Mouse (Mus musculus): ENCODE measurements around the gene Abhd17a.

DNA sequence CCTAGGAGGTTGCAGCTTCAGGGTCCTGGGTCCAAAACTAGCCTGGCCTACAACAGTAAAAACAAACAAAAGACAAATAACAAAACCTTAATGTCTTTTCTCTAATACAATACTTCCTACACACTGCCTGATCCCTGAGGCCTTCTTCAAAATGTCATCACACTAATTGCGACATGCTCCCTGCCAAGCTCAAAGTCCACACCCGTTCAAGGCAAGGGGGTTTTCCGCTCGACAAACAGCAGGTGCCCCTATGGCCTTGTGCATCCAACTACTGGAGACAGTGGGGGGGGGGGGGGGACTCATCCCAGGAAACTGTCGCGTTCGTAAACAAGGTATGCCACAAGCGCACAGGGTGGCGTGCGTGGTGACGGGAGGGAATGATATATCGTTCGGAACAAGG, 29.5 kb downstream of the Abhd17a start:
- TF ChIP-seq CTCF (IDR thresholded peaks at IDR 0.05; ENCODE audit: low read depth), result no peak
- no peak for TF ChIP-seq EP300 (IDR thresholded peaks at IDR 0.05; ENCODE audit: low read depth)
